Mouse (Mus musculus) granulocyte monocyte progenitor cell, adult 5-6 weeks (primary cell): ENCODE results near the gene Pgs1. TPM values are rescaled to one million over a fixed set of nuclear protein-coding genes. Genes with fewer than 3 reads are reported as not detected.

Experiments
- ATAC-seq: replicated peaks from 2 replicates; pipeline ENCODE4 v1.8.0; 2016; ENCODE audit warnings: mild to moderate bottlenecking, moderate TSS enrichment, inconsistent platforms; ENCODE audit not compliant: poor library complexity, severe bottlenecking
- total RNA-seq, 2 experiments: library from RNA; stranded (forward) in 1 of 2; stranded (reverse) in 1 of 2; fragments of 200-712, 200-1000 nt in 1 of 2; fragments of >200 nt in 1 of 2; fragmentation: Nextera tagmentation in 1 of 2; gene quantifications; 2 replicates each; pipeline ENCODE4 v1.2.3; 2014 to 2017

Pgs1 gene
- 43.1 and 44.5 TPM in 2 replicates for total RNA-seq (2014; fragmentation: Nextera tagmentation)
- total RNA-seq (2017) = 18.8 and 23.3 TPM in 2 replicates

GRCm38 (mm10) chr11:117986126-117987031, at the start of gene Pgs1:
Gene Pgs1, plus strand, starts transcription at chr11:117986292.
- peak; percentile 37 for ATAC-seq

DNA sequence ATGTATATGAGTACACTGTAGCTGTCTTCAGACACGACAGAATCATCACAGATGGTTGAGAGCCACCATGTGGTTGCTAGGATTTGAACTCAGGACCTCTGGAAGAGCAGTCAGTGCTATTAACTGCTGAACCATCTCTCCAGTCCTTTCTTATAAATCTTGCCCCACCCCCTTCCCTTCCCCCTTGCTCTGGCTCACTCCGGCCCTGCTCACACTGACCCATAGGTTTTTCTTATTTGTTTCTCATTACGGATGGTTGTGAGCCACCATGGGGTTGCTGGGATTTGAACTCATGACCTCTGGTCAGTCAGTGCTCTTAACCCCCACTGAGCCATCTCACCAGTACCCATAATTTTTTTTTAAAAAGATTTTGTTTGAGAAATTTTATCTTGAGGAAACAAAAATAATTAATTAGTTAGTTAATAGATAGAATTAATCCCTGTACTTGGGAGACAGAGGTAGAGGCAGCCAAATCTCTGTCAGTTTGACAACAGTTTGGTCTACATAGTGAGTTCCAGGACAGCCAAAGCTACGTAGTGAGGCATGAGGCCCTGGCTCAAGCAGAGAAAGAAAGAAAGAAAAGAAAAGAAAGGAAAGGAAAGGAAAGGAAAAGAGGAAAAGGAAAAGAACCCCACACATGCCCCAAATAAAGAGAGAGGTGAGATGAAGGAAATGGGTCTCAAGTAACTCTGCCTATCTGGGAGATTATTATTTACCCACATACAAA, 46.9 kb upstream of the Pgs1 start:
- no peak for ATAC-seq

- peak; percentile 37; the same call in 1 of the 2 replicates for ATAC-seq
Measured at GRCm38 (mm10) chr11:117939741-117940285, 46.3 kb upstream of the Pgs1 start.

- ATAC-seq = no peak
Measured at GRCm38 (mm10) chr11:117940881-117941280, 45.2 kb upstream of the Pgs1 start.

GRCm38 (mm10) chr11:117941325-117941834, 44.7 kb upstream of the Pgs1 start:
- peak; percentile 36; the same call in 1 of the 2 replicates for ATAC-seq

GRCm38 (mm10) chr11:117941848-117942247, 44.2 kb upstream of the Pgs1 start:
- no peak for ATAC-seq

DNA sequence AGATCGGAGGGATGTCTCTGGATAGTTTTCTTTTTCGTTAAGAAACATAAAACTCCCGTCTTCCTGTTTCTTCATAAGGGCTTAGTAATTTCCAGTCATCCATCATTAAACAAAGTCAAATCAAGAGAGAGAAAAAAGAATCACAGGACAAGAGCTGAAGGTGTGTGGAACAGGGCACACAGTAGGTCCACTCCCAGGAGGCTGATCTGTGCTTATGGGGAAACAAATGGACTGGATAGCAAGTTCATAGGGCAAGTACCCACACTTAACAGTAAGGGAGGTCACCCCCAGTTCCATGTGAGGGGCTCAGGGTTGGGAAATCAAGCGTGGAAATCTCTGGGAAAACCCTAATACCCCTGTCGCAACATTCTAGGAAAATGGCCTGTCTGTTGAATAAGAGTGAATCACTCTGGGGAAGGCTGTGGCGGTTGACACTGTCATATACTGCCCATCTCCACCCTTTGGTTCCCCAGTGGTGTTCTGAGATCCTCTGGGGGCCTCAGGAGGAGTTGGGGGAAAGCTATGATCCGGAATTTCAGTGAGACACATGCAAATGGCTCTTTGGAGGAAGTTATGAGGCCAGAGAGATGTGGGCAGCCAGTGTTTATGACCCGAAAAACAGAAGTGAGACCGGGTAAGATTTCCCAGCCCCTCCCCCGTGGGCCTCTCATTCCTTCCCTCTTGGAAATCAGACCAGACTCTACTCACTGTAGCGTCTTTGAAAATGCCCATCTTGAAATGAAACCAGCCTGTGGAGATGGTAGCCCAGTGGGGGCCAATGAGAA, 39.7 kb upstream of the Pgs1 start:
- ATAC-seq = peak; percentile 84

DNA sequence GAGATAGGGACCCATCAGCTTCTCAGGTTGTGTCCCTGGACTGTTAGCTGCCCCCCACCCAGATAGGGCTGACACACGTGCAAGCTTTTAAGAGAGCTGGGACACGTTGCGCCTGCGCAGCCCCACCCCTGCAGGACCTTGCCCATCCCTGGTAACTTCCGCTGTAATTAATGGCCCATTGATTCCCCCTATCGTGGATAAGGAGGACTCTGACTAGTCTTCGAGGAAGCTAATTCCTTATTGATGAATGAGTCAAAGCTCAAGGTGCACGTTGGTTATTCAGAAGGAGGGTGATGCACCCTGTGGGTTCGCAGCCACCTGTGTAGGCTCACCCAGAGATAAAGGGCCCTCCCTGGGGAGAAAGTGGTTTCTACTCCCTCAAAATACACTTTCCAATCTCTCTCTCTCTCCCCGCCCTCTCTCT, 39.1 kb upstream of the Pgs1 start:
- ATAC-seq = no peak

- peak; percentile 31 for ATAC-seq
Measured at GRCm38 (mm10) chr11:117949392-117950091, 36.5 kb upstream of the Pgs1 start.

GRCm38 (mm10) chr11:117951391-117951790, 34.7 kb upstream of the Pgs1 start:
- ATAC-seq = no peak

- no peak for ATAC-seq
Measured at GRCm38 (mm10) chr11:117952174-117952933, 33.7 kb upstream of the Pgs1 start.

- peak; percentile 84 for ATAC-seq
Measured at GRCm38 (mm10) chr11:117954094-117954493, 32.0 kb upstream of the Pgs1 start.

DNA sequence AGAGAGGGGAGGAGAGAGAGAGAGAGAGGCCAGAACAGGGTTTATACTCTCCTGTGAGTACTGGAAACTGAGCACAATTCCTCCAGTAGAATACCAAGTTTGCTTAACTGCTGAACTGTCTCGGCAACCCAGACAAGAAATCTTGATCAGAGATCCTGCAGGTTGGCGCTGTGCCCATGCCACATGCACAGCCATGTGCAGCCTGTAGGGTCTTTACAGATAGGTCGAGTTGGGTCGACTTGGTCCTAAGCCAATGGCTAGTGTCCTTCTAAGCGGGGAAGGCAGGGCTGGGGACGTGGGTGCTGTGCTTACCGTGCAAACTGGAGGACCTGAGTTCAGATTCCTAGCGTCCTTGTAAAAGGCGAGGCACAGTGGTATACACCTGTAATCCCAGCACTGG, 31.3 kb upstream of the Pgs1 start:
- ATAC-seq = no peak

DNA sequence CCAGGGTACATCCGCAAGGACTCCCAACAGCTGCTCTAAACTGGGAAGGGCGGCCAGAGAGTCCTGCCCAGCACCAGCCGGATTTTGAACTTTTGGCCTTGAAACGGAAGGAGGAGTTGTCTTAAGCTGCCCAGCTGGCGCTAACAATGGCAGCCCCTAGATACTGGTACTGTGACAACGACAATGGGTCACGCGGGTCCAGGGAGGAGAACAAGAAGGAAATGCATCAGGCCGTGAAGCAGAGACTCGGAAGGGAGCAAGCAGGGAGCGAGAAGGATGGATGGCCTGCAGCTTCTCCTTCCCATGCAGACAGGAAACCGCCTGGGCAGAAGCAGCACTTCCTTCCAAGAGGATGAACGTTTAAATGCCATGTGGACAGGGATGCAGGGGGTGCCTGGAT, 30.5 kb upstream of the Pgs1 start:
- ATAC-seq = no peak

- ATAC-seq = peak; percentile 45
Measured at GRCm38 (mm10) chr11:117958197-117958596, 27.9 kb upstream of the Pgs1 start.

DNA sequence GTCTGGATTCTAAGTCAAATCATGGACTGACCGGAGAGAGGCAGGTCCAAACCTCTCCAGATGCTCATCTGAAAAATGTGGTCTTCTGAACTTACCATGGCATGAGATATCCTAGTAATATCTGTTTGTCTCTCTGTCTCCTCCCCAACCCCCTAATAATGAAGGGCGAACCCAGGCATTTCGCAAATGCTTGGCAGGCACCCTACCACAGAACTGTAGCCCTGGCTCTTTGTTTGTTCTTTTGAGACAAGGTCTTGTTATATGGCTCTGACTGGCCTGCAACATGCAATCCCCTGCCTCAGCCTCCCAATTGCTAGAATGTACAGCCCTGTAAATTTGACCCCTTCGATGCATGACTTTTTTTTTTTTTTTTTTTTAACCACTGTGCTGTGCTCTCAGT, 26.9 kb upstream of the Pgs1 start:
- ATAC-seq = no peak

DNA sequence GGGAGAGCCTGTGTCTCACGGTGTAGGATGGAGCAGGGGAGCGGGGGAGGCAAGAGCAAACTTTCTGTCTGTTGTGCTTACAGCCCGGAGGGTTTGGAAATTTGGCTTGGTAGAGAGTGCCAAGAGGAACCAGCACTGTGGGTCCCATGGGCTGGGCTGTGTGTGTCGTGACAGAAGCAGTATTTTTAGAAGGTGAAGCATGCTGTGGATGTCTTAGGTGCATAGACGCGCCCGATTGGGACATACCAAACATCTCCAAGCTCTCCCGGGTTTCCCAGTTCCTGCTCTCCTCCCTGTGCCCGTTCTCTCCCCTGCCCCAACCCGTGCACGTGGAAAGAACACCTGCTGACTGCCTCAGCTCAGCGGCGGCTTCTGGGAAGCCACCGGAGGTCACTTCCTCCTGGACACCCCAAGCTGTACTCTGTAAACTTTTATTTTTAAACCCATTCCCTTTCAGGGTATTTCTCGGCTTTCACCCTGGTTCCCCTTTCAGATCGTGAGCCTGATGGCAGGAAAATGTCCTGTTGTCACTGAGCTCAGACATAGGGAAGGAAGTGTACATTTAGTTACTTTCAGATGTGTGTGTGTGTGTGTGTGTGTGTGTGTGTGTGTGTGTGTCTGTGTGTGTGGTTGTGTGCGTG, 26.2 kb upstream of the Pgs1 start:
- peak; percentile 45 for ATAC-seq

GRCm38 (mm10) chr11:117960601-117961000, 25.5 kb upstream of the Pgs1 start:
- no peak for ATAC-seq
